Mouse (Mus musculus) cerebellum, adult 2 months (tissue): Measurements from ENCODE around the gene Ppp3r1.

Experiments
- CTCF ChIP-seq: fragments of 200-500 bp; IDR thresholded peaks from 2 replicates; pipeline ENCODE4 v1.5.1; 2011; ENCODE audit warnings: low read depth, mild to moderate bottlenecking, control low read depth, low read length, moderate library complexity, borderline replicate concordance; ENCODE audit not compliant: insufficient read depth
- POLR2A ChIP-seq: fragments of 200-500 bp; IDR thresholded peaks from 2 replicates; pipeline ENCODE4 v1.6.1; 2011; ENCODE audit warnings: low read length, control low read depth, borderline replicate concordance; ENCODE audit not compliant: insufficient read depth

GRCm38 (mm10) chr11:17181807-17182206 lies 22.7 kb downstream of the Ppp3r1 start, which contains the start of gene Wdr92:
- TF ChIP-seq CTCF, result no peak
- TF ChIP-seq POLR2A, result no peak
